Mouse (Mus musculus) heart, postnatal 10 days (tissue): ENCODE measurements around the gene Pah. TPM values are rescaled to one million over a fixed set of nuclear protein-coding genes. Genes with fewer than 3 reads are reported as not detected.

Source experiments
- total RNA-seq, 2 experiments: library from RNA; stranded (reverse); gene quantifications; 2 replicates each; pipeline ENCODE4 v1.2.3; 2021

Pah gene
- total RNA-seq, 2 experiments from 2014 or later, result not detected

Other genes with a start within 250 kb of the Pah start
- not detected for gene Ascl1, start 28.1 kb upstream of the Pah start, total RNA-seq